Mouse (Mus musculus) CH12.LX (cell line): ENCODE measurements around the gene Dnajb9.

Experiments
- CTCF ChIP-seq, 2 experiments: IDR thresholded peaks in 1 of 2; conservative IDR thresholded peaks in 1 of 2; 2 replicates each; pipeline ENCODE4 v1.5.1; 2011 to 2012; ENCODE audit warnings: low read depth in 2 of 2, low read length in 2 of 2, improper control_type of control experiment in 1 of 2, inconsistent platforms in 1 of 2, mild to moderate bottlenecking in 1 of 2, moderate library complexity in 1 of 2
- EP300 ChIP-seq: IDR thresholded peaks from 2 replicates; pipeline ENCODE4 v1.6.1; 2011; ENCODE audit warnings: low read length, improper control_type of control experiment
- ETS1 ChIP-seq: conservative IDR thresholded peaks from 2 replicates; pipeline ENCODE4 v1.6.1; 2012; ENCODE audit warnings: low read depth, mild to moderate bottlenecking, inconsistent platforms, low read length, improper control_type of control experiment, moderate library complexity
- GABPA ChIP-seq: IDR thresholded peaks from 2 replicates; pipeline ENCODE4 v1.6.1; 2012; ENCODE audit warnings: low read depth, low read length, improper control_type of control experiment, inconsistent platforms; ENCODE audit not compliant: insufficient replicate concordance
- HCFC1 ChIP-seq: IDR thresholded peaks from 2 replicates; pipeline ENCODE4 v1.6.1; 2012; ENCODE audit warnings: low read depth, mild to moderate bottlenecking, inconsistent platforms, low read length, improper control_type of control experiment
- MAX ChIP-seq: IDR thresholded peaks from 2 replicates; pipeline ENCODE4 v1.6.1; 2011; ENCODE audit warnings: low read length, improper control_type of control experiment
- MYC ChIP-seq: IDR thresholded peaks from 2 replicates; pipeline ENCODE4 v1.6.1; 2011; ENCODE audit warnings: low read depth, mild to moderate bottlenecking, improper control_type of control experiment, low read length
- NRF1 ChIP-seq: IDR thresholded peaks from 2 replicates; pipeline ENCODE4 v1.6.1; 2014; ENCODE audit warnings: low read depth, mild to moderate bottlenecking, inconsistent platforms, low read length, improper control_type of control experiment, moderate library complexity
- POLR2A ChIP-seq: IDR thresholded peaks from 2 replicates; pipeline ENCODE4 v1.6.1; 2011; ENCODE audit warnings: low read depth, mild to moderate bottlenecking, improper control_type of control experiment, low read length
- POLR2AphosphoS2 ChIP-seq: IDR thresholded peaks from 2 replicates; pipeline ENCODE4 v1.6.1; 2011; ENCODE audit warnings: low read depth, low read length, improper control_type of control experiment
- RAD21 ChIP-seq: IDR thresholded peaks from 2 replicates; pipeline ENCODE4 v1.6.1; 2011; ENCODE audit warnings: low read depth, mild to moderate bottlenecking, low read length, improper control_type of control experiment, moderate library complexity
- TCF12 ChIP-seq: IDR thresholded peaks from 2 replicates; pipeline ENCODE4 v1.6.1; 2014; ENCODE audit warnings: low read depth, mild to moderate bottlenecking, inconsistent platforms, low read length, improper control_type of control experiment
- UBTF ChIP-seq: IDR thresholded peaks from 2 replicates; pipeline ENCODE4 v1.6.1; 2012; ENCODE audit warnings: low read depth, mild to moderate bottlenecking, inconsistent platforms, low read length, improper control_type of control experiment, moderate library complexity
- ZMIZ1 ChIP-seq: IDR thresholded peaks from 2 replicates; pipeline ENCODE4 v1.6.1; 2012; ENCODE audit warnings: low read depth, mild to moderate bottlenecking, inconsistent platforms, low read length, improper control_type of control experiment

DNA sequence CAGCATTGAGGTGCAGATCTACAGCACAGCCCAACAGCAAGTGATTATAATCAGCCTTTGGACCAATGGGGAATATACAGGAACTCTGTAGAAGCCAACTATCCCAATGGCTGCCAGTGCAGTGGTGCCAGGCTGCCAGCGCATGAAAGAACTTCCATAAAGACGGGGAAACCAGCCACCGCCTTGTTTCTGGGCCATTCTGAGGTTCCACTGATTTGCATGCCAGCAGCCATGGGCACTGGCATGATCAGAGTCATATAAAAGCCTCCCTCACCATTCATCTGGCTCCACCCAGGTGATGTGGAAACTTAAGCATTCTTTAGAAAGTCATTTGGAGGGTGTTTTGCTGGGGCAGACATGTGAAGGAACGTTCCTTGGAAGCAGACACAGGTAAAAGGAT is 32.3 kb upstream of the Dnajb9 start:
- TF ChIP-seq CTCF (conservative IDR thresholded peaks at IDR 0.05 in 1 of 2, IDR thresholded peaks at IDR 0.05 in 1 of 2; ENCODE audit: low read depth in 2 of 2, low read length in 2 of 2) = no peak
- TF ChIP-seq ZMIZ1 = no peak
- no peak for TF ChIP-seq POLR2AphosphoS2
- TF ChIP-seq POLR2A = no peak
- TF ChIP-seq GABPA = no peak
- no peak for TF ChIP-seq TCF12
- no peak for TF ChIP-seq RAD21
- TF ChIP-seq MYC = no peak
- no peak for TF ChIP-seq NRF1
- TF ChIP-seq ETS1 = no peak
- TF ChIP-seq EP300 = no peak
- no peak for TF ChIP-seq HCFC1
- no peak for TF ChIP-seq UBTF
- no peak for TF ChIP-seq MAX
